8 mouse cellular contexts compared by ENCODE assay signal in the genomic region with DNA sequence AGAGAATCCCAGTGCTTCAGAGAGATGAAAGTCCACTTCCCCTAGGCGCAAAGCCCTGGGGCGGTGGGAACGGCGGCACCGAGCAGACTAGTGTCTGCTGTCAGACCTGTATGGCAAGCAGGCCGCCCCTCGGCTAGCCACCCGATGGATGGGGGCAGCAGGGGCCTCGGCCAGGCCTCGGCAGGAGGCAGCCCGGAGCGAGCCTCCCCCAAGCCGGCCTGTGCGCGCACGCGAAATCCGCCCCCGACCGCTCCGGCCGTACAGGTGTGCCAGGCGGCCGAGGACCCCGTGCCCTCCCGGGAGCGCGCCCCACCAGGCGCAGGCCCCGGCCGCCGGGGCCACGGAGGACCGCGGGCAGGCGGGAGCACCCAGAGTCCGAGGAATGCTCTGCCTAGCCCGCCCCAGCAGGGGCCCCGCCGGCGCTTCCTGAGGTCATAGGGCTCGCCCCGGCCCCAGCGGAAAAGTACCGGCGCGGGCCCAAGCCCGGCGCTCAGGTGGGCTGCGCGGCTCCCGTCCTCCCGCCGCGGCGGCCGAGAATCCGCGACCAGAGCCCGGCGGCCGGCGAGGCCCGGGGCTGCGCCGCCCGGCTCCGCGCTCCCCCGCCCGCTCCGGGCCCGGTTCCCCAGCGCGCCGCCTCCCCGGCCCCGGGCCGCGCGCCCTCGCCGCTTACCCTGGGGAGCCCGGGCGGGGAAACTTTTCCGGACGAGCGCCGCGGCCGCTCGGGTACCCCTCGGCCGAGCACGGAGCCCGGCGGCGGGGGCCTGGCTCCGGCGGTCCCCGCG. TPM values are rescaled to one million over a fixed set of nuclear protein-coding genes. Genes with fewer than 3 reads are reported as not detected.
A peak's percentile ranks its signal among the peaks of the same experiment; 100 is the strongest.
DNase-seq lines count a peak whose midpoint lies in the region; ATAC-seq lines count a peak whose summit lies in the region.

No protein-coding gene starts in this region.

- DNase-seq in CD4-positive helper T cell, adult 2 months (ENCODE audit: low read depth, low spot score) = peak; percentile 59
- peak; percentile 50 for DNase-seq in R1 (ENCODE audit: low read depth, low spot score)
- peak; percentile 66 to 71 for DNase-seq in heart, postnatal 10 days
- peak; percentile 51 to 81 for DNase-seq in kidney, postnatal 36 days
- DNase-seq in frontal cortex, postnatal 25 days (ENCODE audit: low spot score in 2 of 2) = no peak

- intact Hi-C loops in heart, postnatal 10 days (cut with DNase I) = loop anchor here (2.0 kb wide), 1 partner anchor 15 kb away; a partner anchor contains a TSS

- no peak; the same call in 1 of the 2 replicates for ATAC-seq in embryonic facial prominence, embryonic 13.5 days (ENCODE audit: insufficient number of reproducible peaks, insufficient read depth, low FRiP score, low TSS enrichment, low read depth)
- ATAC-seq in stomach, embryonic 16.5 days (ENCODE audit: insufficient read depth, low FRiP score) = peak; percentile 38

- H3K9ac ChIP-seq in embryonic facial prominence, embryonic 13.5 days = peak overlapping the region; percentile 97
- peak overlapping the region; percentile 98 for H3K9ac ChIP-seq in stomach, embryonic 16.5 days (ENCODE audit: low read length)

- peak overlapping the region; percentile 90 for H3K27ac ChIP-seq in embryonic facial prominence, embryonic 13.5 days
- H3K27ac ChIP-seq in stomach, embryonic 16.5 days (ENCODE audit: low read length) = peak overlapping the region; percentile 89

- peaks cover 50% of the 10 kb centered on the region for H3K4me1 ChIP-seq in embryonic facial prominence, embryonic 13.5 days
- H3K4me1 ChIP-seq in megakaryocyte, embryonic 14.5 days = peaks cover 82% of the 10 kb centered on the region
- peaks cover 33% of the 10 kb centered on the region for H3K4me1 ChIP-seq in stomach, embryonic 16.5 days (ENCODE audit: control insufficient read depth, insufficient read depth, low read length)

- peak overlapping the region; percentile 95 for H3K4me3 ChIP-seq in embryonic facial prominence, embryonic 13.5 days
- peak overlapping the region; percentile 98 for H3K4me3 ChIP-seq in megakaryocyte, embryonic 14.5 days (replicated peaks)
- H3K4me3 ChIP-seq in stomach, embryonic 16.5 days (replicated peaks; ENCODE audit: low read length) = peak overlapping the region; percentile 87

- H3K27me3 ChIP-seq in embryonic facial prominence, embryonic 13.5 days = peaks cover 7% of the 10 kb centered on the region; the same call in 1 of the 2 replicates
- H3K27me3 ChIP-seq in megakaryocyte, embryonic 14.5 days (replicated peaks) = peaks cover 18% of the 10 kb centered on the region
- 0 out of 2 replicates have a peak, but pooled peaks cover 5% of the 10 kb centered on the region for H3K27me3 ChIP-seq in stomach, embryonic 16.5 days (ENCODE audit: control insufficient read depth, insufficient read depth, low read length)

- under 1% methylated on average over 97 of the region's 102 CpGs for WGBS in embryonic facial prominence, embryonic 13.5 days
- WGBS in stomach, embryonic 16.5 days = under 1% methylated on average over 51 of the region's 102 CpGs

- H3K4me2 ChIP-seq in embryonic facial prominence, embryonic 13.5 days = peak overlapping the region; percentile 88
- H3K4me2 ChIP-seq in stomach, embryonic 16.5 days (ENCODE audit: low read depth, low read length) = peak overlapping the region; percentile 86

- H3K36me3 ChIP-seq in embryonic facial prominence, embryonic 13.5 days = peaks cover 15% of the 10 kb centered on the region
- H3K36me3 ChIP-seq in megakaryocyte, embryonic 14.5 days (replicated peaks; ENCODE audit: low read length) = peaks cover 34% of the 10 kb centered on the region
- 0 out of 2 replicates have a peak, but pooled peaks cover 4% of the 10 kb centered on the region for H3K36me3 ChIP-seq in stomach, embryonic 16.5 days (ENCODE audit: control insufficient read depth, insufficient read depth, low read length)

- H3K9me3 ChIP-seq in embryonic facial prominence, embryonic 13.5 days = no peaks in the 10 kb centered on the region
- H3K9me3 ChIP-seq in megakaryocyte, embryonic 14.5 days = no peaks in the 10 kb centered on the region
- no peaks in the 10 kb centered on the region for H3K9me3 ChIP-seq in stomach, embryonic 16.5 days (replicated peaks; ENCODE audit: control insufficient read depth, low read length)

RNA-seq across cellular contexts. Expression of a gene that starts 3.2 kb away (rescaled TPM):
- 10.9 and 11.0 TPM in 2 replicates for polyA plus RNA-seq in embryonic facial prominence, embryonic 13.5 days (2015; fragmentation: Nextera tagmentation; extraction: Ambion mirVana)
- total RNA-seq in heart, postnatal 10 days (2021) = 100 to 1,000 TPM; 119 to 139 TPM
- polyA plus RNA-seq in megakaryocyte, embryonic 14.5 days (2012; ENCODE audit: insufficient read depth, low replicate concordance) = 72.7 and 125 TPM in 2 replicates
- polyA plus RNA-seq in stomach, embryonic 16.5 days (2015; fragmentation: Nextera tagmentation; extraction: Ambion mirVana) = 8.7 and 9.5 TPM in 2 replicates

RNA-seq across cellular contexts. Expression of a gene that starts 14.3 kb away (rescaled TPM):
- 12.8 and 13.8 TPM in 2 replicates for polyA plus RNA-seq in embryonic facial prominence, embryonic 13.5 days (2015; fragmentation: Nextera tagmentation; extraction: Ambion mirVana)
- 10 to 100 TPM; 19.9 to 21.7 TPM for total RNA-seq in heart, postnatal 10 days (2021)
- 42.2 and 53.1 TPM in 2 replicates for polyA plus RNA-seq in megakaryocyte, embryonic 14.5 days (2012; ENCODE audit: insufficient read depth, low replicate concordance)
- polyA plus RNA-seq in stomach, embryonic 16.5 days (2015; fragmentation: Nextera tagmentation; extraction: Ambion mirVana) = 12.3 and 13.8 TPM in 2 replicates

RNA-seq across cellular contexts. Expression of a gene that starts 30.9 kb away (rescaled TPM):
- polyA plus RNA-seq in embryonic facial prominence, embryonic 13.5 days (2015; fragmentation: Nextera tagmentation; extraction: Ambion mirVana) = 25.3 and 28.7 TPM in 2 replicates
- total RNA-seq in heart, postnatal 10 days (2021) = 10 to 100 TPM; 70.5 to 72.0 TPM
- 36.1 and 38.2 TPM in 2 replicates for polyA plus RNA-seq in megakaryocyte, embryonic 14.5 days (2012; ENCODE audit: insufficient read depth, low replicate concordance)
- polyA plus RNA-seq in stomach, embryonic 16.5 days (2015; fragmentation: Nextera tagmentation; extraction: Ambion mirVana) = 13.8 and 14.7 TPM in 2 replicates

RNA-seq across cellular contexts. Expression of a gene that starts 59.1 kb away (rescaled TPM):
- polyA plus RNA-seq in embryonic facial prominence, embryonic 13.5 days (2015; fragmentation: Nextera tagmentation; extraction: Ambion mirVana) = 21.6 and 29.0 TPM in 2 replicates
- total RNA-seq in heart, postnatal 10 days (2021) = 10 to 100 TPM; 33.1 to 35.5 TPM
- 17.4 and 104 TPM in 2 replicates for polyA plus RNA-seq in megakaryocyte, embryonic 14.5 days (2012; ENCODE audit: insufficient read depth, low replicate concordance)
- polyA plus RNA-seq in stomach, embryonic 16.5 days (2015; fragmentation: Nextera tagmentation; extraction: Ambion mirVana) = 13.4 and 17.7 TPM in 2 replicates

Comparison
In these comparisons a context has a peak if more than half of its experiments do, and no peak if none do; other contexts are left out.
1. DNase-seq: peak in CD4-positive helper T cell, adult 2 months (single experiment), R1 (single experiment), heart, postnatal 10 days (2 of 2) and kidney, postnatal 36 days (2 of 2); none in frontal cortex, postnatal 25 days (0 of 2).
2. Peak in every context shown above with its lines, with median percentiles within 50 percentile points of each other: H3K4me3 ChIP-seq.